Mouse (Mus musculus) forelimb bud, embryonic 11.5 days (tissue): ENCODE measurements around the gene Ppp1r12c.
"Not testable (repeated sequence)": the region's sequence is repeated elsewhere in the genome, so short reads cannot be mapped to it uniquely, and the experiment has no call there.

Source experiments
- DNase-seq: peaks from one replicate; pipeline ENCODE4 v3.0.0-alpha.2; 2012; ENCODE audit warnings: low read depth, low spot score

Gene Ppp1r12c

GRCm38 (mm10) chr7:4501558-4502397 lies at the start of gene Ppp1r12c:
Gene Ppp1r12c, minus strand, starts transcription at chr7:4501680.
- peak; percentile 90 for DNase-seq

DNA sequence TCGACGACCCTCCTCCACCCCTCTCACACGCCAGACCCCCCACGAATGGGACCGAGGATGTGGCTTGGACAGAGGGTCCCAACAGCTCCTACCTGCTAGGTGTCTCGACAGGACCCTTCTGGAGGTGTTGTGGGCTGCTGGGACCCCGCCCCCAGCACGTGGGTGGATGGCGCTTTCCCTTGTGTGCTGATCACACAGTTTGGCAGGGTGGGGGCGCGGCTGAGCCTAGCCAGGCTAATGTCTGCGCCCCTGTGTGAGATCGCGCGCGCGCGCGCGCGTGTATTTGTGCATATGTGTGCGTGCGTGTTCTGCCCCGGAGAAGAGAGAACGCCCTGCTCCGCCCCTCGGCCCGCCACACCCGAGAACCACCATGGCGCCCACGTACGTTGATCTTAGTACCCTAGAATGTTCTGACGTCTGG lies 45.8 kb upstream of the Ppp1r12c start, which contains the start of gene Syt5:
TSS of gene Syt5 (minus strand) at position 321 of the 421 bp plus-strand sequence.
- DNase-seq, result peak; percentile 16

GRCm38 (mm10) chr7:4546591-4547131 lies 45.2 kb upstream of the Ppp1r12c start:
- DNase-seq, result peak; percentile 80

- no peak for DNase-seq
These were observed 44.6 kb upstream of the Ppp1r12c start for GRCm38 (mm10) chr7:4546050-4546449.

- no peak for DNase-seq
These were observed 40.5 kb upstream of the Ppp1r12c start for GRCm38 (mm10) chr7:4542013-4542412.

GRCm38 (mm10) chr7:4541344-4541743 lies 39.9 kb upstream of the Ppp1r12c start:
- DNase-seq, result no peak

DNA sequence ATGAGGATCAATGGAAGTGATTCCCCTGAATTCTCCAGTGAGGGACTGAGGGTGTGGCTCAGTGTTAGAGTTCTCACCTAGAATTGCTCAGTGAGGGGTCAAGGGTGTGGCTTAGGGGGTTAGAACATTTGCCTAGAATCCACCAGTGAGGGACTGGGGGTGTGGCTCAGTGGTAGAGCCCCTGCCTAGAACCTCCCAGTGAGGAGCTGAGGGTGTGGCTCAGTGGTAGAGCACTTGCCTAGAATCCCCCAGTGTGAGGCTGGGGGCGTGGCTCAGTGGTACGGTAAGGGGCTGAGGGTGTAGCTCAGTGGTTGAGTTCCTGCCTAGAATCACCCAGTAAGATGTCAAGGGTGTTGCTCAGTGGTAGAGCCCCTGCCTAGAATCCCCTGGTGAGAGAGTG lies 37.5 kb upstream of the Ppp1r12c start:
- DNase-seq, result no peak

DNA sequence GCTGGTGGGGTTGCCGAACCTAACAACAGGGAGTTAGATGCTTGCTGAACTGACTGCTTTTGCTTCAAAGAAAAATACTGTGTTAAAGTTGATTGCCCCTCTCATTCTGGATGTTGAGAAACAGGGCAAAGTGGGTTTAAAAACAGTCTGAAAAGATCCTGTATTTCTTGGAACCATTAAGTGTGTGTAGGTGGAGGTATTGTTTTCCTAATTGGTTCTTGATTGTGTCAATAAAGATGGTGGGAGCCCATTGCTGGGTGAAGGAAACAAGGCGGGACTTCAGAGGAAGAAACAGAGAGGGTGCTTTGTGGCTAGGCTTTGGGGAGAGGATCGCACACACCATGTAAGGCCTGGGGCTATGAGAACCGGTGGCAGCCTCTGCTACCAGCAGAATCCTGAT lies 35.7 kb upstream of the Ppp1r12c start:
- DNase-seq, result no peak

DNA sequence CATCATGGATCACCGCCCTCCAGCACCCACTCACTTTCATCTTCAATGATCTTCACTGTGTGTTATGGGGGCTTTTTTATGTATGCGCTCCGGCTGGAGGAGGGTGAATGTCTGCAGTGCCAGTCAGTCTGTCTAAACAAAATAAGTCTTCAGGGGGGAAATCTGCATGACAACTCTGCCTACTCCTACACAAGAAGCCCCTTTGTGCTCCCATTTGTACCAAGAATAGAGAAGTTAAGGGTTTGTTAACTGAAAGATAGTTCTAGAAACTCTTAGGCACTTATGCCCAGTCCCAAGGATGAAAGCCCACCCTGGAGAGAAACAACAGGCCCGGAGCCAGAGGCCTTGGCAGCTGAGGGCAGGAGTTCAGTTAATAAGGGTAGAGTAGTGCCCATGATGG lies 34.9 kb upstream of the Ppp1r12c start:
- no peak for DNase-seq

DNA sequence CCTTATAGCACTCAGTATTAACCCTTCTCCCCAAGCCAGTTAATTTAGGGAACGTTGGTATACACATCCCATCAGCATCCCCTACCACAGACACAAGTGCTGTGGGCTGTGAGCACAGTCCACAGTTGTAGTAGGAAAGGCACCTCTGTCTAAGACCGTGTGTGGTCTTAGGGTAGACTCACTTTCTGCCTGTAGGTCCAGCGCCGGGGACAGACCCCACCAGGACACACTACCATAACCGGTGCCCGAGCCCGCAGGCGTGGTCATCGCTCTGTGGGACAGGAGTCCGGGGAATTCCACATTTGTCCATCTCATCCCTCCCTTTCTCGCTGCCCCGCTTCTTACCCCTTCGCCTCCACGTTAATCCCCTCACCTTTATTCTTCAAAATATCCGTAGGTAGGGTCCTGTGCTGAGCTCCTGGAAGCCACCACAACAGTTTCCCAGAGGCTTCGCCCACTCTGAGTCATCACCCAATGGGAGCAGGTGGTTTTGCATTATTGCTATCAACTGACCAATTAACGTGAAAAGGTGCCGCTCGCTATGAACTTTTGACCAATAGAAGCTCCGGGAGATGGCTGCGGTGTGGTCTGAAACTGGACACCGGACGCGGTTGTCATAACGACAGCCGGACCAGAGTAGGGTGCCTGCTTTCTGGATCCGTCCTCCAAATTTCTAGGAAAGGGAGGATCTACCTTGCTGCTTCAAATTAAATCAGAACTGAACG lies 30.7 kb upstream of the Ppp1r12c start, which contains the start of gene Dnaaf3:
TSS of gene Dnaaf3 (minus strand) at position 449 of the 725 bp plus-strand sequence.
- DNase-seq, result peak; percentile 93

DNA sequence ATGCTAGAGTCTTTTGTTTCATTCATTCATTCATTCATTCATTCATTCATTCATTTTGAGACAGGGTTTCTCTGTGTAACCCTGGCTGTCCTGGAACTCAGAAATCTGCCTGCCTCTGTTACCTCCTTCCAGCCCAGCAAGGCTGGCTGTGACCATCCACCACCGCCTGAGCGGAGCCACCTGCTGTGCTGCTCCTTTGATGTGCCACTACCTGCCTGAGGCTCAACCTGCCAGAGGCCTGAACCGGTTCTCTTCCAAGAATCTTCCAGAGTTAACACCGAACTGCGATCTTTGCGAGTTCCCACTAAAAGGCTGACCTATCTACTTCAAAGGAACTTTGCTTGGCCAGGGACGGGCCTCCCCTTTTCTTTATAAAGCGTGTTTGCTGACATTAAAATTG lies 28.7 kb upstream of the Ppp1r12c start:
- not testable (repeated sequence) for DNase-seq

DNA sequence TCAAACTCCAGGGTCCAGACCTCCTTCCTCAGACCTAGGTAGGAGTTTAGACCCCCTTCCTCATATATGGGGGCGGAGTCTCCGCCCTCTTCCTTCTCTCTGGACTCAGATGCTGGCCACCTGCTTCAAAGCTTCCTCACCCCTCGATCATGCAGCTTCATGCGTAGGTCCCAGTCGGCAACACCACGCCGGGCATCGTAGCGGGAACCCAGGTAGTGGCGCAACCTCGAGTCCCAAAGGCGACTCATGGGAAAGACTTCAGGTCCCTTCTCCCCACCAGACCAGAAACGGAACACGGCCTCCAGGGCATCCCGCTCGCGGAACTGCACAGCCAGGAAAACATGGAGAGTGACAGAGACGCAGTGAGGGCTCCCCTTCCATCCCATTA lies 25.8 kb upstream of the Ppp1r12c start:
- no peak for DNase-seq

GRCm38 (mm10) chr7:4526341-4527301 lies 25.1 kb upstream of the Ppp1r12c start:
- peak; percentile 93 for DNase-seq

GRCm38 (mm10) chr7:4524212-4524922 lies 22.9 kb upstream of the Ppp1r12c start, which contains the start of gene Tnni3:
Gene Tnni3, minus strand, starts transcription at chr7:4524229.
- DNase-seq, result peak; percentile 68

DNA sequence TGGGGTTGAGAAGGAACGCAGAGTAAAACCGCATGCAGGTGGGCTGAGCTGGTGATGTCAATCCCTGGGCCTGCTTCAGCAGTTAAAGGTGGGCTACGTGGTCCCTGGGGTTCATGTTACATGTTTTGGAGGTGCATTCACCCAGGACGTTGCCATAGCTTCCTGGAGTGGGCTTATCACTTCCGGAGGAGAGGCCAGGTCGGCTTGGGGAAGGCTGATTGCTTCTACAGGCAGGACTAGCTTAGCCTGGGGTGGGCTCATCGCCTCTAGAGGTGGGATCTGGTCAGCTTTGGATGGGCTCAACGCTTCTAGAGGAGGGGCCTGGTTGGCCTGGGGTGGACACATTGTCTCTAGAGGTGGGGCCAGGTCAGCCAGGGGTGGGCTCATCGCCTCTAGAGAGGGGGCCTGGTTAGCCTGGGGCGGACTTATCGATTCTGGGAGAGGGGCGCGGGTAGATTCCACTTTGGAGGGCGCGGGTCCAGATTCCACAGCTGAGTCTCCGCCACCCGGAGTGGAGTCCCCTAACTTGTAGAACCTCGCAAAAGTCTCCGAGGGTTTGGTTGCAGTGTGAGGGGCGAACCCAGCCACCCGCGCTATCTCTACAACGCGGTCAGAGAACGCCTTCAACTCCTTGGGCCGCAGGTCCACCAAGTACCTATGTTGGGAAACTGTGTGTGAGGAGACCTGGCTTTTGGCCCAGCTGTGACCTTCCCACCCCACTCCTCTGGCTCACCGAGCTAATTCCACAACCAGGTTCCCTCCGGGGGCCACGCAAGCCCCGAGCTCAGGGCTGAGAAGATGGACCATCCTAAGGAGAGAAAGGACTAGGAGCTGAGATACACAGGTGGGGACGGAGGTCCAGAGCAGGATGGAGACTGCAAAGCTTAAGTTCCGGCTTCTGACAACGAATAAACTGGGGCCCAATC lies 22.0 kb upstream of the Ppp1r12c start:
- no peak for DNase-seq

- DNase-seq, result no peak
These were observed 20.8 kb upstream of the Ppp1r12c start for GRCm38 (mm10) chr7:4522292-4522691.

DNA sequence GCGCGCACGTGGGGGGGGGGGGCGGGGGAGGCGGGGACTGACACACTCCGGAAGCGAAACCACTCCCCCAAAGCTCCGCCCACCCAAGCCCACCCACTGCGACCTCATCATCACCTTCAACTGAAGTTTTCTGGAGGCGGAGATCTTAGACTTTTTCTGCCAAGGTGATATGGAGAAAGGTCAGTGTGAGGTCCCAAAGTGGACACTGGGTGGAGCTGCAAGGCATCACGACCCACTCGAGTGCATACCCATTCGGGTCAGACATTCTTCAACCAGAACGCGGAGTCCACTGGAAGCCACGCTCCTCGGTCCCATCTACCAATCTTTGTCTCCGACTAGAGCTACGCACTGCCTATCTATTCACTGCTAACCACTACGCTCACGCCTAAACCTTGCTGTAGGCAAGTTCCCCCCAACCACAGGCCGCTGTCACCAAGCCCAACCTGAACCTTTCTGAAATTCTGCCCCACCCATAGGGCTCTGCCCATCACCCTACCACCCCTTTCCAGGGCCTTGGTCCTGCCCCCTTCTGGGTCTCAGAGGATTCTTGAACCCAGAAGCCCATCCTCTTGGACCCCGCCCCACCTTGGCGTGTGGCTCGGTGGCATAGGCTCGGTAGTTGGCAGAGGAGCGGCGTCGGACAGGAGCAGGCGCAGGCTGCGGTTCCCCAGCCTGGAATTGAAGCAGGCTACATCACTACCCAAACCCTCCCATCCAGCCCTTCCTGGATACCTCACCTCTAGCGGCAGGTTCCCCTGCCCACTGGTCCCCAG lies 19.9 kb upstream of the Ppp1r12c start:
- no peak for DNase-seq

DNA sequence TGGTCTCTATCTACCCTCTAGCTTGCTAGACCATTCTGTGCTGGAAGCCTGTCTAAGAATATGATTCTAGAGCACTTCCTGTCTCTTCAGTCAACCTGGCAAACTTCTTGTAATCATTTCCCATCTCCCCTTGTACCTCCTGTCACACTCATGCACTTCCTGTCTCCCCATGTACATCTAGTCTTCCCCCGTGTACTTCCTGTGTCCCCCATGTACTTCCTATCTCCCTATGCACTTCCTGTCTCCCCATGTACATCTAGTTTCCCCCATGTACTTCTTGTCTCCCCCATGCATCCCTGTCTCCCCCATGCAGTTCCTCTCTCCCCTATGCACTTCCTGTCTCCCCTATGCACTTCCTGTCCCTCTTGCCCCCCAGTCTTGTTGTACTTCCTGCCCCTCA lies 17.0 kb upstream of the Ppp1r12c start:
- DNase-seq, result no peak
